Mouse (Mus musculus): ENCODE results near the gene Vti1a. TPM values are rescaled to one million over a fixed set of nuclear protein-coding genes. Genes with fewer than 3 reads are reported as not detected.

Gene Vti1a
- total and polyA plus RNA-seq, 2 experiments from 2014 or later = 6.6 to 12.5 TPM

- H3K9me3 ChIP-seq (replicated peaks; ENCODE audit: control insufficient read depth, low read length) = no peaks in the 10 kb centered on the region
- ATAC-seq (ENCODE audit: insufficient read depth, low read depth) = no peak
- TF ChIP-seq EP300 (IDR thresholded peaks at IDR 0.05; ENCODE audit: low read depth) (no peak), CTCF (IDR thresholded peaks at IDR 0.05; ENCODE audit: low read depth) (no peak)
- H3K27ac ChIP-seq (ENCODE audit: low read depth) = no peak overlapping the region
- no peaks in the 10 kb centered on the region for H3K27me3 ChIP-seq (ENCODE audit: control insufficient read depth, insufficient read depth, low read length)
- H3K36me3 ChIP-seq (replicated peaks; ENCODE audit: control insufficient read depth, insufficient read depth, low read length) = no peaks in the 10 kb centered on the region
- WGBS = 90% methylated on average over 12 of the region's 12 CpGs
- no peaks in the 10 kb centered on the region for H3K4me1 ChIP-seq (ENCODE audit: control insufficient read depth, insufficient read depth)
- no peak overlapping the region for H3K9ac ChIP-seq (replicated peaks; ENCODE audit: low read depth, low read length)
- DNase-seq (ENCODE audit: low spot score) = no peak
- H3K4me2 ChIP-seq (ENCODE audit: low read depth, low read length) = no peak overlapping the region
- H3K4me3 ChIP-seq (ENCODE audit: low read depth, low read length) = no peak overlapping the region
These were observed 20.3 kb downstream of the Vti1a start for GRCm38 (mm10) chr19:55336441-55336840.

- Histone ChIP-seq H3K9ac (replicated peaks; ENCODE audit: low read depth, low read length) (no peak overlapping the region), H3K9me3 (replicated peaks; ENCODE audit: control insufficient read depth, low read length) (no peaks in the 10 kb centered on the region), H3K4me3 (ENCODE audit: low read depth, low read length) (no peak overlapping the region), H3K36me3 (replicated peaks; ENCODE audit: control insufficient read depth, insufficient read depth, low read length) (no peaks in the 10 kb centered on the region), H3K27ac (ENCODE audit: low read depth) (no peak overlapping the region), H3K27me3 (ENCODE audit: control insufficient read depth, insufficient read depth, low read length) (no peaks in the 10 kb centered on the region), H3K4me2 (ENCODE audit: low read depth, low read length) (no peak overlapping the region), H3K4me1 (ENCODE audit: control insufficient read depth, insufficient read depth) (no peaks in the 10 kb centered on the region)
- no peak for TF ChIP-seq EP300 (IDR thresholded peaks at IDR 0.05; ENCODE audit: low read depth)
- TF ChIP-seq CTCF (IDR thresholded peaks at IDR 0.05; ENCODE audit: low read depth) = no peak
- DNase-seq (ENCODE audit: low spot score) = no peak
- no peak for ATAC-seq (ENCODE audit: insufficient read depth, low read depth)
- WGBS = 82% methylated on average over 9 of the region's 9 CpGs
These were observed 21.0 kb downstream of the Vti1a start for GRCm38 (mm10) chr19:55337066-55337465.

- DNase-seq (ENCODE audit: low spot score) (no peak), ATAC-seq (ENCODE audit: insufficient read depth, low read depth) (no peak)
- no peak for TF ChIP-seq EP300 (IDR thresholded peaks at IDR 0.05; ENCODE audit: low read depth)
- TF ChIP-seq CTCF (IDR thresholded peaks at IDR 0.05; ENCODE audit: low read depth) = no peak
- H3K4me2 ChIP-seq (ENCODE audit: low read depth, low read length) = no peak overlapping the region
- H3K4me1 ChIP-seq (ENCODE audit: control insufficient read depth, insufficient read depth) = no peaks in the 10 kb centered on the region
- no peak overlapping the region for H3K27ac ChIP-seq (ENCODE audit: low read depth)
- no peaks in the 10 kb centered on the region for H3K9me3 ChIP-seq (replicated peaks; ENCODE audit: control insufficient read depth, low read length)
- H3K4me3 ChIP-seq (ENCODE audit: low read depth, low read length) = no peak overlapping the region
- H3K27me3 ChIP-seq (ENCODE audit: control insufficient read depth, insufficient read depth, low read length) = no peaks in the 10 kb centered on the region
- no peaks in the 10 kb centered on the region for H3K36me3 ChIP-seq (replicated peaks; ENCODE audit: control insufficient read depth, insufficient read depth, low read length)
- no peak overlapping the region for H3K9ac ChIP-seq (replicated peaks; ENCODE audit: low read depth, low read length)
- 85% methylated on average over 10 of the region's 10 CpGs for WGBS
These were observed 21.6 kb downstream of the Vti1a start for GRCm38 (mm10) chr19:55337664-55338063.

- no peaks in the 10 kb centered on the region for H3K36me3 ChIP-seq (replicated peaks; ENCODE audit: control insufficient read depth, insufficient read depth, low read length)
- H3K27ac ChIP-seq (ENCODE audit: low read depth) = no peak overlapping the region
- no peak for TF ChIP-seq EP300 (IDR thresholded peaks at IDR 0.05; ENCODE audit: low read depth)
- no peak for TF ChIP-seq CTCF (IDR thresholded peaks at IDR 0.05; ENCODE audit: low read depth)
- no peaks in the 10 kb centered on the region for H3K27me3 ChIP-seq (ENCODE audit: control insufficient read depth, insufficient read depth, low read length)
- no peak for DNase-seq (ENCODE audit: low spot score)
- H3K9me3 ChIP-seq (replicated peaks; ENCODE audit: control insufficient read depth, low read length) = no peaks in the 10 kb centered on the region
- no peaks in the 10 kb centered on the region for H3K4me1 ChIP-seq (ENCODE audit: control insufficient read depth, insufficient read depth)
- WGBS = 87% methylated on average over 6 of the region's 6 CpGs
- H3K4me3 ChIP-seq (ENCODE audit: low read depth, low read length) = no peak overlapping the region
- ATAC-seq (ENCODE audit: insufficient read depth, low read depth) = no peak
- H3K4me2 ChIP-seq (ENCODE audit: low read depth, low read length) = no peak overlapping the region
- H3K9ac ChIP-seq (replicated peaks; ENCODE audit: low read depth, low read length) = no peak overlapping the region
These were observed 24.4 kb downstream of the Vti1a start for GRCm38 (mm10) chr19:55340521-55340920.

- DNase-seq (ENCODE audit: low spot score) (no peak), ATAC-seq (ENCODE audit: insufficient read depth, low read depth) (no peak)
- no peaks in the 10 kb centered on the region for H3K9me3 ChIP-seq (replicated peaks; ENCODE audit: control insufficient read depth, low read length)
- 55% methylated on average over 3 of the region's 3 CpGs for WGBS
- H3K4me3 ChIP-seq (ENCODE audit: low read depth, low read length) = no peak overlapping the region
- H3K9ac ChIP-seq (replicated peaks; ENCODE audit: low read depth, low read length) = no peak overlapping the region
- no peaks in the 10 kb centered on the region for H3K4me1 ChIP-seq (ENCODE audit: control insufficient read depth, insufficient read depth)
- H3K27ac ChIP-seq (ENCODE audit: low read depth) = no peak overlapping the region
- no peaks in the 10 kb centered on the region for H3K27me3 ChIP-seq (ENCODE audit: control insufficient read depth, insufficient read depth, low read length)
- H3K36me3 ChIP-seq (replicated peaks; ENCODE audit: control insufficient read depth, insufficient read depth, low read length) = no peaks in the 10 kb centered on the region
- no peak for TF ChIP-seq CTCF (IDR thresholded peaks at IDR 0.05; ENCODE audit: low read depth)
- no peak for TF ChIP-seq EP300 (IDR thresholded peaks at IDR 0.05; ENCODE audit: low read depth)
- H3K4me2 ChIP-seq (ENCODE audit: low read depth, low read length) = no peak overlapping the region
These were observed 25.3 kb downstream of the Vti1a start for GRCm38 (mm10) chr19:55341377-55341776.

- H3K9me3 ChIP-seq (replicated peaks; ENCODE audit: control insufficient read depth, low read length) = no peaks in the 10 kb centered on the region
- no peak overlapping the region for H3K27ac ChIP-seq (ENCODE audit: low read depth)
- DNase-seq (ENCODE audit: low spot score) = no peak
- H3K4me2 ChIP-seq (ENCODE audit: low read depth, low read length) = no peak overlapping the region
- WGBS = 88% methylated on average over 7 of the region's 7 CpGs
- no peak for ATAC-seq (ENCODE audit: insufficient read depth, low read depth)
- H3K9ac ChIP-seq (replicated peaks; ENCODE audit: low read depth, low read length) = no peak overlapping the region
- no peaks in the 10 kb centered on the region for H3K36me3 ChIP-seq (replicated peaks; ENCODE audit: control insufficient read depth, insufficient read depth, low read length)
- H3K4me3 ChIP-seq (ENCODE audit: low read depth, low read length) = no peak overlapping the region
- H3K4me1 ChIP-seq (ENCODE audit: control insufficient read depth, insufficient read depth) = no peaks in the 10 kb centered on the region
- H3K27me3 ChIP-seq (ENCODE audit: control insufficient read depth, insufficient read depth, low read length) = no peaks in the 10 kb centered on the region
- TF ChIP-seq EP300 (IDR thresholded peaks at IDR 0.05; ENCODE audit: low read depth) (no peak), CTCF (IDR thresholded peaks at IDR 0.05; ENCODE audit: low read depth) (no peak)
These were observed 26.3 kb downstream of the Vti1a start for GRCm38 (mm10) chr19:55342423-55342822.
